Mouse (Mus musculus) hindbrain, embryonic 11.5 days (tissue): Measurements from ENCODE around the gene Ccdc14. TPM values are rescaled to one million over a fixed set of nuclear protein-coding genes. Genes with fewer than 3 reads are reported as not detected.
A peak's percentile ranks its signal among the peaks of the same experiment; 100 is the strongest.

Experiments
- ATAC-seq: fragments of 200-750 bp; cut with Nextera tagmentation; 2 replicates; pipeline ENCODE4 v1.8.0; 2017; ENCODE audit warnings: mild to moderate bottlenecking, moderate TSS enrichment, moderate library complexity; ENCODE audit not compliant: low FRiP score
- DNase-seq: peaks from one replicate; pipeline ENCODE4 v3.0.0-alpha.2; 2015; ENCODE audit warnings: low spot score
- H3K27ac ChIP-seq: fragments of 300-500 bp; sonication (generic); 2 replicates; pipeline ENCODE4 v1.5.1; 2014; ENCODE audit warnings: mild to moderate bottlenecking, low read depth, low read length
- H3K27me3 ChIP-seq: fragments of 300-500 bp; sonication (generic); 2 replicates; pipeline ENCODE4 v1.6.1; 2014; ENCODE audit warnings: mild to moderate bottlenecking, low read length, moderate library complexity, mixed read lengths; ENCODE audit not compliant: control insufficient read depth, insufficient read depth
- H3K36me3 ChIP-seq: fragments of 300-500 bp; sonication (generic); 2 replicates; pipeline ENCODE4 v1.6.1; 2014; ENCODE audit warnings: mild to moderate bottlenecking, low read length, moderate library complexity, mixed read lengths; ENCODE audit not compliant: control insufficient read depth, insufficient read depth
- H3K4me1 ChIP-seq: fragments of 300-500 bp; sonication (generic); replicated peaks from 2 replicates; pipeline ENCODE4 v1.6.1; 2014; ENCODE audit warnings: low read length, mixed read lengths; ENCODE audit not compliant: control insufficient read depth, insufficient read depth
- H3K4me2 ChIP-seq: fragments of 300-500 bp; sonication (generic); replicated peaks from 2 replicates; pipeline ENCODE4 v1.6.1; 2014; ENCODE audit warnings: mild to moderate bottlenecking, low read depth, low read length
- H3K4me3 ChIP-seq: fragments of 300-500 bp; sonication (generic); 2 replicates; pipeline ENCODE4 v1.5.1; 2014; ENCODE audit warnings: low read depth, low read length
- H3K9ac ChIP-seq: fragments of 300-500 bp; sonication (generic); 2 replicates; pipeline ENCODE4 v1.6.1; 2014; ENCODE audit warnings: low read depth, low read length
- H3K9me3 ChIP-seq: fragments of 300-500 bp; sonication (generic); 2 replicates; pipeline ENCODE4 v1.6.1; 2016; ENCODE audit warnings: low read length; ENCODE audit not compliant: control insufficient read depth
- WGBS: fragments of 180-500 bp; shearing (Covaris S2); extraction: QIAGEN DNeasy Blood & Tissue Kit; methylation state at CpG from one replicate; pipeline ENCODE4 v1.1.7; 2014; 5-methylcytosine and 5-hydroxymethylcytosine counted together
- polyA plus RNA-seq: library from polyadenylated mRNA; unstranded; fragments of >200 nt; fragmentation: Nextera tagmentation; extraction: Ambion mirVana; gene quantifications from 2 replicates; pipeline ENCODE4 v1.2.1, GENCODE M21; 2014

Ccdc14 gene
- polyA plus RNA-seq, 1 experiment from 2014 or later: 11.3 TPM

DNA sequence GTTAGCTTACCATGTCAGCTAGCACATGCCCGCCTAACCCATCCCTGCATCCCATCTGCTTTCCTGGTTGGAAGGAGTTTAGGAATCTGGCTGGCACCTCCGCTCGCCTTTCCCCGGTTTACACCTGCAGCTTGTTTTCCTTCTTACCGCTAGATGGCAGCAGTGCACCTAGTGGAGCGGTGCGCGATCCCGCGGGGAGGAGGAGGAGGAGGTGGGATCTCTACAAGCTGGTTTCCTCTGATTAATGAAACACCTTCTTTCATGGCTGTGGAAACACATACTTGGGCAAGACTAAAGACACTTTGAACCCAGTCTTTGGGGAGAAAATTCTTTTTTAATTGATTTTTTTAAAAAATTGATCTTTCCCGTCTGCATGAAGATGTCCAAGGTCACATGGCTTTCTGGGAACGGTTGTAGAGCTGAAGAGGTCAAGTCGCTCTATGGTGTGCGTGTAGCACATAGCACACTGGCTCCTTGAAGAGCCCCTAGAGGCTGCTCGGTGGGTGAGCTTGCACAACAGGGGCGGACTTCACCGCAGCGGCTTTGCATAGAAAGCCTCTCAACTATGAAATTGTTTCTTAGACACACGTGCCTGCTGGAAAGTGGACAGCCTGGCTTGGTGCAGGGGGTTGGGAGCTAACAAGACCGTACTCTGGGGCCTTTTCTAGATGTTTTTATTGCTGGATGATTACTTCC, 23.2 kb upstream of the Ccdc14 start:
- no peaks in the 10 kb centered on the region for H3K27me3 ChIP-seq
- peak overlapping the region; percentile 26 for H3K4me2 ChIP-seq
- no peak overlapping the region for H3K9ac ChIP-seq
- H3K4me3 ChIP-seq: no peak overlapping the region
- no peaks in the 10 kb centered on the region for H3K36me3 ChIP-seq
- H3K4me1 ChIP-seq: no peaks in the 10 kb centered on the region
- no peaks in the 10 kb centered on the region for H3K9me3 ChIP-seq
- DNase-seq (peak; percentile 85), ATAC-seq (peak; percentile 68)
- WGBS: 5% methylated on average over 20 of the region's 20 CpGs
- no peak overlapping the region for H3K27ac ChIP-seq

DNA sequence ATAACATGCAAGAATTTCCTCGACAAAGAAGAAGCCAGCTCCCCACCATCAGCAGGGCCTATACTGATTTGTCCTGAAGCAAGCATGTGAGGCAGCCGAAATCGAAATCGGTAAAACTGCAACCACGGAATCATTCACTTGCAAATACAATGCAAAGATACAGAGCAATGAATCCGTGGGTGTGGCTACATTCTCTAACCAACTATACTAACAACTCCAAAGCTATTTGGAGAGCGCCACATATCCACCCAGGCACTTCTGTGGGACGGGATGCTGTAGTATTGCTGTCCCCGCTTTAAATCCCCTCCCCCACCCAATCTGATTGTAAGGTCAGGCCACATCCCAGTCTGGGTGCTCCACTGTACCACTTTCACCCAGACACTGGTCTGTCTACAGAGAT, 22.1 kb upstream of the Ccdc14 start:
- Histone ChIP-seq H3K9me3 (no peaks in the 10 kb centered on the region), H3K27ac (no peak overlapping the region), H3K4me2 (no peak overlapping the region), H3K36me3 (no peaks in the 10 kb centered on the region), H3K27me3 (no peaks in the 10 kb centered on the region), H3K4me1 (no peaks in the 10 kb centered on the region), H3K9ac (no peak overlapping the region), H3K4me3 (no peak overlapping the region)
- WGBS: 66% methylated on average over 9 of the region's 9 CpGs
- DNase-seq (no peak), ATAC-seq (no peak)

DNA sequence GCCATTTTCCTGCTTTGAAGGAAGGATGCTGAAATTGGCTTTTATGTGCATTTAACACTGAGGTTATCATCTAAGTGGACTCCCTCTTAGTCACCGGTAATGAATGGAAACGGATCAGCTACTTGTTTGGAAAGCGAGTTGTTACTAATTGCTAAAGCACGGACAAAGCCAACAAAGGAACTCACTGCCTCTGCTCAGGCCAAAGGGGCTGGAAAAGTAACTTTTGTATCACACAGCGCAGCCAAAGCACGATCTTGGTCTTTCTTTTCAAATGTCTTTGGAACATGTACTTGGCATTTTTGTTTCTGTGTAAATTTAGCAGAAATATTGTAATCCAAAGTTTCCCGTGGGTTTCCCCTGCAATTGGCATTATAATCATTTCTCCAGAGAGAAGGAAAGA, 18.4 kb upstream of the Ccdc14 start:
- no peaks in the 10 kb centered on the region for H3K36me3 ChIP-seq
- DNase-seq: no peak
- WGBS: 66% methylated on average over 7 of the region's 7 CpGs
- no peaks in the 10 kb centered on the region for H3K4me1 ChIP-seq
- H3K4me3 ChIP-seq: no peak overlapping the region
- no peak overlapping the region for H3K4me2 ChIP-seq
- H3K27me3 ChIP-seq: no peaks in the 10 kb centered on the region
- no peak for ATAC-seq
- no peaks in the 10 kb centered on the region for H3K9me3 ChIP-seq
- H3K27ac ChIP-seq: no peak overlapping the region
- no peak overlapping the region for H3K9ac ChIP-seq

DNA sequence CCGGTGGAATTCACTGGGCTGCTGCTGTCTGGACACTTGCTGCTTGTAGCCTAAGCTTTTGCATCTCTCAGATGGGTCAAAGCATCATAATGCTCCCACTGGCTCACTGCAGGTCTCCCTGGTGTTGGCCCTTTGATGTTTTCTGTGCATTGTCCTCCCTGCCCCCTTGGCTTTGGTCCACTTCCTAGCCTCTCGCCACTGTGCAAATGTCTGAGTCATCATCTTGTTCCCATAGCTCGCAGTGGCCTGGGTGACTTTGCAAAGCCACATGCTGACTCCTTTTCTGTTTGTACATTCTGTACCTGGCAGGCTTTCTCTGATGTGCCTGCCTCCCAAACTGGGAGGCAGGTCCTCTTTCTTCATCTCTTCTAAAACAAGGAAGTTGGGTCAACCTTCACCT, 17.6 kb upstream of the Ccdc14 start:
- H3K9ac ChIP-seq: no peak overlapping the region
- 67% methylated on average over 3 of the region's 3 CpGs for WGBS
- no peaks in the 10 kb centered on the region for H3K9me3 ChIP-seq
- no peak for ATAC-seq
- no peak overlapping the region for H3K27ac ChIP-seq
- H3K36me3 ChIP-seq: no peaks in the 10 kb centered on the region
- H3K4me1 ChIP-seq: no peaks in the 10 kb centered on the region
- no peak overlapping the region for H3K4me2 ChIP-seq
- no peaks in the 10 kb centered on the region for H3K27me3 ChIP-seq
- DNase-seq: no peak
- H3K4me3 ChIP-seq: no peak overlapping the region

DNA sequence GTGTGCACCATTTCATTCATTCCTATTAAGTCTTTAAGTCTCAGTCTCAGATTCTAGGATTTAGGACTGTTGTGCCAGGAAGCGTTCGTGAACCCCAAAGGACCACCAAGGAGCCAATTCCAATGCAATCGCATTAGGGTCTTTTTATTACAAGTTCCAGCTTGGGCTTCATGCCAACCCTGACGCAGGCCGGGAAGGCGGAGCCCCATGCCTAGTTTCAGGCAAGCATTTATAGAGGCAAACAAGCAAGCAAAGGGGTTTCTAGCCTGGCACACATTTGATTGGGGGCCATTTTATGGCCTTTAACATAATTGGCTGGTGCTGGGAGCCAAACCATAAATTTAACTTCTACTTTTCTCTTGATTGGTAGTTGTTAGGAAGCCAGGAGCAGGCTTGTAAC, 16.1 kb upstream of the Ccdc14 start:
- DNase-seq (no peak), ATAC-seq (no peak)
- no peaks in the 10 kb centered on the region for H3K4me1 ChIP-seq
- H3K27me3 ChIP-seq: no peaks in the 10 kb centered on the region
- H3K4me2 ChIP-seq: no peak overlapping the region
- H3K36me3 ChIP-seq: no peaks in the 10 kb centered on the region
- no peak overlapping the region for H3K4me3 ChIP-seq
- 95% methylated on average over 6 of the region's 6 CpGs for WGBS
- no peaks in the 10 kb centered on the region for H3K9me3 ChIP-seq
- H3K9ac ChIP-seq: no peak overlapping the region
- no peak overlapping the region for H3K27ac ChIP-seq

DNA sequence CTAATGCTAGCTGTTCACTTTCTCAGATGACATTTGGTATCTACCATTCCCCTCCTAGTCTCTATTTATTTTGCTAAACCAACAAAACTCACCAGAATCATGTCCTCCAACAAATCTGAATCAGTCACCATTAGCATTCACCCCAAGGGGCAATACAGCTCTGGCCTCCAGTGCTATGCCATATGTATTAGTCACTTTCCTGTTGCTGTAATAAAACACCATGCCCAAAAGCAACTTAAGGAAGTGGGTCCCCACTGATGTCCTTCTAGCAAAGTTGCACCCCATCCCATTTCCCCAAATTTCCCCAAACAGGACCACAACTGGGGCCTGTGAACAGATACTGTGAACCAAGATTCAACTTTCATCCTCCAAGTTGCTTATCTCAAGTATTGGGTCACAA, 8.6 kb upstream of the Ccdc14 start:
- Histone ChIP-seq H3K27ac (no peak overlapping the region), H3K4me2 (no peak overlapping the region), H3K4me1 (no peaks in the 10 kb centered on the region), H3K36me3 (no peaks in the 10 kb centered on the region), H3K4me3 (no peak overlapping the region), H3K9me3 (no peaks in the 10 kb centered on the region), H3K9ac (no peak overlapping the region), H3K27me3 (no peaks in the 10 kb centered on the region)
- ATAC-seq (no peak), DNase-seq (no peak)

DNA sequence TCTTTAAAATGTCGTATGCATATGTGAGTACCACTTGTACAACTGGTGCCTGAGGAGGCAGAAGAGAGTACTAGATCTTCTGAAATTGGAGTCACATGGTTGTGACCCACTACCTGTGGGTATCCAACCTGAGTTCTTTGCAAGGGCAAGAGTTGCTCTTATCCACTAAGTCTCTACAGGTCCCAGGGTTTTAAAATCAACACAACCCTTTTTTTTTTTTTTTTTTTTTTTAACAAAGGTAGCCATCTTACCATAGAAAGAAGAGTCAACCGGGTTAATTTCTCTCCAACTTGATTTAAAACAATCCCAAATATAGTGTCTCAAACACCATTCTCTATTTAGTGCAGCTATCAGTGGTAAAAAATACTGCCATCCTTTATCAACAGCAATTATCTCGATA, 537 bp upstream of the Ccdc14 start:
- ATAC-seq: peak; percentile 16; the same call in 1 of the 2 replicates
- Histone ChIP-seq H3K27me3 (no peaks in the 10 kb centered on the region), H3K4me3 (peak overlapping the region; percentile 58; the same call in 1 of the 2 replicates), H3K27ac (no peak overlapping the region), H3K36me3 (no peaks in the 10 kb centered on the region), H3K9ac (no peak overlapping the region), H3K4me1 (no peaks in the 10 kb centered on the region; the same call in 1 of the 2 replicates), H3K9me3 (no peaks in the 10 kb centered on the region), H3K4me2 (no peak overlapping the region)
- DNase-seq: no peak
- WGBS: 80% methylated on average over 3 of the region's 3 CpGs

DNA sequence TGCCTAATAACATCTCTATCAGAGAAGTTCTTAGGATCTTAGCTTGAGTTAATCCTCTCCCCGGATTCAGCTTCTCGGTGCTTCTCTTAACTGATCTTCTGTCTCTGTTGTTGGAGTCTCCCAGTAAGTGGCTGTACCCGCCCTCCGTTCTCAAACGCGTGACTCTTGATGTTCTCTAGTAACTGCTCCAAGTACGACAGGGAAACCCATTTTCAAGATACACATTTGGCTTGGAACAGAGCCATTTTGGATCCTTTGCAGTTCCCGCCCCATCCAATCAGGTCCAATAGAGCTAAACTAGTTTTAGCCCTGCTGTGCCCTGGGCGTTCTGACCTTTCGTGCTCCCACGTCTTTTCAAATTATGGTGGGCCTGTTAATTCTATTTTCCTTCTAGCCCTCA, 740 bp downstream of the Ccdc14 start:
- Histone ChIP-seq H3K9me3 (no peaks in the 10 kb centered on the region), H3K4me1 (no peaks in the 10 kb centered on the region; the same call in 1 of the 2 replicates), H3K9ac (peak overlapping the region; percentile 67), H3K36me3 (no peaks in the 10 kb centered on the region), H3K27ac (no peak overlapping the region), H3K4me2 (peak overlapping the region; percentile 71), H3K27me3 (no peaks in the 10 kb centered on the region), H3K4me3 (peak overlapping the region; percentile 58)
- WGBS: 10% methylated on average over 11 of the region's 11 CpGs
- DNase-seq (no peak), ATAC-seq (no peak)

DNA sequence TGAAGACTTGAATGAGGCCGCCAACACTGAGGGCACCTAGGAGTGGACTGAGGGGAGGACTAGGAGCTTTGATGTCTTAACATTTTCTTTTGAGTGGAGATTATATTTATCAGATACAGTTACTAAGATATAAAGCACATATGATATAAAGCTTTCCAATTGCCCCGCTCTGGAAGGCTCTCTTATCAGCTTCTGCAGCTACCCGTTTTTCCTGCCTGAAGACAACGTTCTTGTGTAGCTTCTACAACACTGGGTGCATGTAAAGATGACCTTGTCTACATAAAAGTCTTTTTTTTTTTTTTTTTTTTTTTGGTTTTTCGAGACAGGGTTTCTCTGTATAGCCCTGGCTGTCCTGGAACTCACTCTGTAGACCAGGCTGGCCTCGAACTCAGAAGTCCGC, 4.1 kb downstream of the Ccdc14 start:
- H3K27ac ChIP-seq: no peak overlapping the region
- H3K9ac ChIP-seq: no peak overlapping the region
- H3K4me2 ChIP-seq: no peak overlapping the region
- H3K4me3 ChIP-seq: no peak overlapping the region
- ATAC-seq (no peak), DNase-seq (no peak)
- 94% methylated on average over 6 of the region's 7 CpGs for WGBS
- H3K27me3 ChIP-seq: no peaks in the 10 kb centered on the region
- no peaks in the 10 kb centered on the region; the same call in 1 of the 2 replicates for H3K4me1 ChIP-seq
- no peaks in the 10 kb centered on the region for H3K9me3 ChIP-seq
- H3K36me3 ChIP-seq: no peaks in the 10 kb centered on the region
